Mouse (Mus musculus) neural tube, embryonic 10.5 days (tissue): Measurements from ENCODE around the gene Cox6b2.
"Not testable (repeated sequence)": the region's sequence is repeated elsewhere in the genome, so short reads cannot be mapped to it uniquely, and the experiment has no call there.

Experiments used
- DNase-seq: peaks from one replicate; pipeline ENCODE4 v3.0.0-alpha.2; 2017; ENCODE audit warnings: low spot score; ENCODE audit errors: extremely low spot score

The Cox6b2 gene

DNA sequence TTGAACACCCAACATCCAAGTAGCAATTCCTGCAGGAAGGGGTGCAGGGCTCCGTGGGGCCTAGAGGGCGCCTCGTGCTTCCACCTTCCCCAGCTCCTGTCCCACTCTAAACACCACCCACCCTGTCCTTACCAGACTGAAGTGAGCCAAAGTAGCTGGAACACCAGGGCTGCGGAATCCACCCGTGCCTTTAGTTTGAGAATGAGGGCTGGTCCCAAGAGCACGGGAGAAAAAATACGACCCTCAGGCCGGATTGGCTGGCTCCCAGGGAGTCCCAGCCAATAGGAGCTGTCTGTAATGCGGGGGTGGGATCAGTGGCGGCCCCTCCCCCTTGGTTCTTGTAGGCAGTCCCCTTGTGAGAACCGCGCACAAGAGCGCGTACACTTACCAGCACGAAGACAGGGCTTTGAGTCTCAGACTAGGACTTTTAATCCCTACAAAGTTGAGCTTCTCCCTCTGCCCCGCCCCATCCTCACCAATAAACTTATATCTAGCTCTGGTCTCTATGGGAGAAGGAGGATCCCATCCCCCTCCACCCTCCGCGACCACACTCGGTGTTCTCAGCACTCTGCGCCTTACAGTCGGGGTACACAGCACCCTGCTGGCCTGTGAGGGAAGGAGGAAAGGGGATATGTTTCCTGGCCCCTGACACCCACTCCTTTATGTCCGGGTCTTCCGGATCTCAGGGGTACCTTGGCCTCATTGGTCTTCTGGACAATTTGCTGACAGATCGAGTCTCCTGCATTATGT, at the start of gene Cox6b2:
Gene Cox6b2 (minus strand): TSS at position 274 of the 750 bp plus-strand sequence.
- DNase-seq = peak; percentile 84

DNA sequence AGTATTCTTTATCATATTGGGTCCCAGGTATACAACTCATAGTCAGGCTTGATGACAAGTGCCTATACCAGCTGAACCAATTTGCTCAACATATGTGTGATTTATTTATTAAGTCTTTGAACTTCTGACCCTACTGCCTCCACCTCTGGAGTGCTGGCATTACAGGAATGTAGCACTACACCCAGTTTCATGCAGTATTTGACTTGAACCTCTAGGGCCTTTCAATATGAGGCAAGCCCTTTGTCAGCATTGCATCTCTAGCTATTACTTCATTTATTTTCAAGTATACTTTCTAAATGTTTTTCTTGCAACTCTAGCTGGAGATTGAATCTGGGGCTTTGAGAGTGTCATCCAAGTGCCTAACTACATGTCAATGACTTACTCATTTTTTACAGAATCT, 49.4 kb upstream of the Cox6b2 start:
- no peak for DNase-seq

DNA sequence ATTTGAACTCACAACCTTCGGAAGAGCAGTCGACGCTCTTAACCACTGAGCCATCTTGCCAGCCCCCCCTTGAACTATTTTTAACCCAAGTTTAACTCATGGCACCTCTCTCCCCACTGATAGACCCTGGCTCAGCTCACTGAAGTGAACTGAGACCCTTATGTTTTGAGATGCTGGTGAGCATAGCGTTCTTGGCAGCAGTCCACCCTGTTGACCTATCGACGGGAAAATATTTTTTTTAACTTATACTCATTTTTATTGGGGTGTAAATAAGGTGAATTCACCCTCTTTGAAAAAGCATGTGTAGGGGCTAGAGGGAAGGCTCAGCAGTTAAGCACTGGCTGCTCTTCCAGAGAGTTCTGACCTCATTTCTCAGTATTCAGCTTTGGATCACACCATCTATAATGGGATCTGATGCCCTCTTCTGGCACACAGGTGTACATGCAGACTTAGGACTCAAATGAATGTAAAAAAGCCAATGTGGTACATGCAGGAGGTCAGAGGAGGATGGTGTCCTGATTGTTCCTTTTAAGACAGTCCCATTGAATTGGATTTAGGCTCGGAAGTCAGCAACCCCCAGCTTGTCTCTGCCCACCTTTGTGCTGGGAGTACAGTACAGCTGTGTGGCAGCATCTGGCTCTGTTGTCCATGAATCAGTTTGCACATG, 43.0 kb upstream of the Cox6b2 start:
- DNase-seq = no peak

GRCm38 (mm10) chr7:4794631-4795168, 41.8 kb upstream of the Cox6b2 start:
- no peak for DNase-seq

GRCm38 (mm10) chr7:4793674-4794073, 40.8 kb upstream of the Cox6b2 start:
- DNase-seq = no peak

- DNase-seq = not testable (repeated sequence)
Observed at GRCm38 (mm10) chr7:4793248-4793647, 40.4 kb upstream of the Cox6b2 start.

- DNase-seq = peak; percentile 95
Observed at GRCm38 (mm10) chr7:4792278-4793212, 39.7 kb upstream of the Cox6b2 start, which contains the start of gene Rpl28. Rpl28 (plus strand) TSS chr7:4792874.

DNA sequence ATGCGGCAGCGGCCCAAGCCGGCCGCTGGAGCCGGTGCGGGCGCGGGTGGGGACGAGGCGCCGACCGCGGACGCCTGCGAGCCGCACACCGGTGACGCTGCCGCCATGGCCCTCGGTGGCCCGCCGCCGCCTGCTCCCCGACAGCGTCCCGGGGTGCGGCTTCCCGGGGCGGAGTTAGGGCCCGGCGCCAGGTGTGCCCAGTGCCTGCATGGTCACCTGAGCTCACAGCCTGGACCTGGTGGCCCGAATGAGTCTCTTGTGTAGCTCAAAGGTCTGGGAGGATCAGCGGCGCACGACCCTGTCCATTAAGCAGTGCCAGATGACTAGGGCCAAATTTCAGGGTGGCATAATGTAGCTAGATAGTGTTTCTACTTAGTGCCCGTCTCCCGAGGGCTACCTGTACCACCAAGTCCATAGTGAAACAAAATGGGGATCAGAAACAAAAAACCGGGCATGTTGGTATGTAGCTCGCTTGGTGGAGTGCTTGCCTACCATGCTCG, 36.6 kb upstream of the Cox6b2 start, which contains the start of gene Tmem238:
Gene Tmem238 (minus strand): TSS at position 221 of the 500 bp plus-strand sequence.
- no peak for DNase-seq

DNA sequence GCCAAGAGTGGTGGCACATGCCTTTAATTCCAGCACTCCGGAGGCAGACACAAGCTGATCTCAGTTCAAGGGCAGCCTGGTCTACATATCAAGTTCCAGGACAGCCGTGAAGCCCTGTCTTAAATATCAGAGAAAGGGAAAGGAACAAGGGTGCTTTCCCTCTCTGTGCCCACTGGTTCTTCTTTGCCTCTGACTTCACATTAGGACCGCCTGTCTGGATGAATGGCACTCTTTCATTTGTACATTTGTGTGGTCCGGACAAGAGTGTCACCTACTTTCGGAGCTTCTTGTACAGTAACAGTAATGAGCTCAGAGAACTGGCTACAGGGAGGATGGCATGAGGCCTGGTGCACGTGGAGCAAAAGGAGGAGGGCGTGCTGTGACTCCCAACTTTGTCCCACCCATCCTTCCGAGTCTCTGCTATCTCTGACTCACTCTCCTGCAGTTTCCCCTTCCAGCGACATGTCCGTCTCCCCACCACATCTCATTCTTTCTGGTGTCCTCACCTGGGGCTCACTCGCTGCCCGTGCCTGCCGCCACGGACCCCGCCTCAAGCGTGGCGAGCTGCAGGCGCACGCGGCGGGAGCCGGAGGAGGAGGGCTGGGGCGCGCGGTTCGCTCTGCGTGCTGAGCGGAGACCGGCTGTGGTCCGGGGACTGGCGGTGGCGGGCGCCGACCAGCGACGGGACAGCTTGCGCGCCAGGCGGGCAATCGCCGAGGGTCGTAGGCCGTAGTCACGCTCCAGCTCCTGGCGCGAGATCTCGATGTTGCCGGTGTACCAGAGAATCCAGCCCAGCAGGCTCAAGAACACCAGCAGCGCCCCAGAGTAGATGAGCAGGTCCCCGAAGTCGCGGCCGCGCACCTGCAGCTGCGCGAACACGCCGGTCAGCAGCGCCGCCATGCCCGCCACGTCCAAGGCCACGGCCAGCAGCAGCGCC, 35.9 kb upstream of the Cox6b2 start:
- peak; percentile 81 for DNase-seq

DNA sequence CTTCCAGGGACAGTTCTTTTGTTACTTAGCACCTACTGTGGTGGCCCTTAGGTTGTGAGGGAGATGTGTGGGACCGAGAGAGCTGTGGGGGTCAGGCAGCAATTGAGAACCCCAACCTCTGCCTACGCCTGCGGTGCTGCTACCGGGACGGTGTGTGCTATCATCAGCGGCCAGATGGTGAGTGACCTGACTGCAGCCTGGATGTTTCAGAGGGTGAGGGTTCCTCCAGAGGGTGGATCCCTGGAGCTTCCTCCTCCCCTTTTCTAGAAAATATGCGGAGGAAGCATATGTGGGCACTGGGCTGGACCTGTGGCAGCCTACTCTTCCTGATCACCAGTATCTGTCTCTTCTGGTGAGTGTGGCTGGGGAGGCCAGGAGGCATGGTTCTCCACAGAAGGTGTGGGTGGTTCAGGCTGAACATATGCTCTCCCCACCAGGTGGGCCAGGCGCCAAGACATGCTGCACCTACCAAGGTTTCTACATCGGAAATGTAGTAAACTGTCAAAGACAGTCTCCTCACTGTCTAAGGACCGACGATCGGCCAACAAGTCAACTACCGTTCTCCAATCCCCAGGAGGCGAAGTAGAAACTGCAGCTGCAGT, 30.9 kb upstream of the Cox6b2 start:
- DNase-seq = no peak

DNA sequence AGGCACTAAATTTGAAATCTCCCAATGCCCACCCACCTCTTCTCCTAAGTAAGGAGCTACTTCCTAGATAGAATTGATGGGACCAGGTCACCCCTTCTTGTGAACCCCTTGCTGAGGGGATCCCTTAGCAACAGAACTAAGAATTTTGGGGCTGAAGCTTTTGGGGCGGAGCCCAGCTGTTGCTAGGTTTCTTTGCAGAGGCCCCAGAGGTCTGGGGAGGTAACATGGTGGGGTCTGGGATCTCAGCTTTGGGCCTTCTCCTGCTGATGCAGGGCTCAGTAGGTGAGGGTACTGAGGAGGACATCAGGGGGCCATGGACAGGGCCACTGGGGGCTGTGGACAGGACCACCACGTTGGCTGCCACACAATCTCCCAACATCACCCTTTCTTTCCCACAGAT, 29.9 kb upstream of the Cox6b2 start, which contains the start of the genes Il11 and Tmem190:
Gene Il11 (minus strand): TSS at position 101 of the 400 bp plus-strand sequence.
Gene Tmem190 (plus strand): TSS at position 179 of the 400 bp plus-strand sequence.
- no peak for DNase-seq

DNA sequence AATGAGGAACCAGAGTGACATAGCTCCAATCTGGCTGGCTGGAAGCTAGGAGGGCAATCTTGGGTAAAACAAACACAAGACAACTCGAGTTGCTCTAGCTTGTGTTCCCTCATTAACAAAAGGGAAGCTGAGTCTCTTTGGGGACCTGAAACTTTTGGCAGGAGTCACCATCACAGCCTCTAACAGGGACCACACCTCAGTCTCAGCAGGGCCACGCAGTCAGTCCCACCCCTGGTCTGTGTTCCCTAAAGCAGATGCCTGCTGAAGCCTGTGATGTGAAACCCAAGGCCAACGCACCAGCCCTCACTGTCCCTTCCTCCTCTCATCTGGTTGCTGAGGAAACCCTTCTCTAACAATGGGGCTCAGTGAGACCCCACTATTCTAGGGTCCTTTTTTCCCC, 29.2 kb upstream of the Cox6b2 start:
- no peak for DNase-seq

- no peak for DNase-seq
Observed at GRCm38 (mm10) chr7:4779921-4780320, 27.0 kb upstream of the Cox6b2 start.

GRCm38 (mm10) chr7:4777851-4778637, 25.1 kb upstream of the Cox6b2 start:
- DNase-seq = no peak

GRCm38 (mm10) chr7:4776861-4777830, 24.3 kb upstream of the Cox6b2 start:
- DNase-seq = peak; percentile 84

GRCm38 (mm10) chr7:4776131-4776530, 23.2 kb upstream of the Cox6b2 start:
- no peak for DNase-seq

GRCm38 (mm10) chr7:4771202-4771601, 18.3 kb upstream of the Cox6b2 start, which contains the start of gene Fam71e2:
Fam71e2 (minus strand) TSS chr7:4771302.
- no peak for DNase-seq
